Mouse (Mus musculus) ES-E14 (cell line): Measurements from ENCODE around the gene Hist1h1a.
A peak's percentile ranks its signal among the peaks of the same experiment; 100 is the strongest.

Experiments used
- CHD2 ChIP-seq: IDR thresholded peaks from 2 replicates; pipeline ENCODE4 v1.6.1; 2014; ENCODE audit warnings: mild to moderate bottlenecking, low read depth, low read length, inconsistent platforms
- HCFC1 ChIP-seq: IDR thresholded peaks from 2 replicates; pipeline ENCODE4 v1.6.1; 2012; ENCODE audit warnings: low read length, inconsistent platforms, borderline replicate concordance; ENCODE audit not compliant: insufficient read depth
- ZC3H11A ChIP-seq: IDR thresholded peaks from 2 replicates; pipeline ENCODE4 v1.6.1; 2012; ENCODE audit warnings: low read depth, mild to moderate bottlenecking, inconsistent platforms, low read length, borderline replicate concordance
- ZNF384 ChIP-seq: IDR thresholded peaks from 2 replicates; pipeline ENCODE4 v1.6.1; 2012; ENCODE audit warnings: low read depth, low read length, inconsistent platforms

DNA sequence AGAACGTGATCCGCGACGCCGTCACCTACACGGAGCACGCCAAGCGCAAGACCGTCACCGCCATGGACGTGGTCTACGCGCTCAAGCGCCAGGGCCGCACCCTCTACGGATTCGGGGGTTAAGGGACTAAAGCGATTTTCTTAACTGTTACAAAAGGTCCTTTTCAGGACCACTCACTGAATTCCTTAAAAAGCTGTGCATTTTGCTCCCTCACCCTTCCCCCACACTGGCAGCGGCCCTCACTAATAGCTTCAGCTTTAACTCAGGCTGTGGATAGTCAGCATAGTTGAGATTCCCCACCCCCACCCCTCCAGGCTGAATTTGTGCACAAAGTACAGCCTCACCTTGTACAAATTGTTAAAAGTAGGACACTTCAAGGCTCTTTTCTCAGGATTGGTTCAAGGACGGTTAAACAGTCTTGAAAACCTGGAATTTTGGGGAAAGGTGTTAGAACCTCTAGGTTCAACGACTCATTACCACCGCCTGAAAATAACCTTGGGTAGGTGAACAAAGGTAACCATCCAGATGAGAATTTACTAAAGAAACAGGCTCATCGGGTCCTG is 6.2 kb upstream of the Hist1h1a start:
- TF ChIP-seq ZC3H11A, result no peak
- TF ChIP-seq HCFC1, result peak; percentile 71; the same call in 1 of the 2 replicates
- TF ChIP-seq CHD2, result peak; percentile 69; the same call in 1 of the 2 replicates
- no peak for TF ChIP-seq ZNF384
